Mouse (Mus musculus): ENCODE data around the gene Hk3.

- TF ChIP-seq POLR2A (IDR thresholded peaks at IDR 0.05; ENCODE audit: insufficient read depth, low read length) (no peak), CTCF (IDR thresholded peaks at IDR 0.05; ENCODE audit: low read depth, low read length) (no peak)
Measured at GRCm38 (mm10) chr13:55008589-55008988, 12.6 kb downstream of the Hk3 start.
